Mouse (Mus musculus) small intestine, adult 2 months (tissue): Measurements from ENCODE around the gene Pcnx4. TPM values are rescaled to one million over a fixed set of nuclear protein-coding genes. Genes with fewer than 3 reads are reported as not detected.

Experiments
- H3K27ac ChIP-seq: fragments of 200-500 bp; 2 replicates; pipeline ENCODE4 v1.5.1; 2012; ENCODE audit warnings: low read depth, low read length, control low read depth, inconsistent platforms; ENCODE audit not compliant: insufficient read depth
- H3K27me3 ChIP-seq: fragments of 200-500 bp; 2 replicates; pipeline ENCODE4 v1.6.1; 2012; ENCODE audit warnings: mild to moderate bottlenecking, moderate library complexity, low read length, inconsistent platforms; ENCODE audit not compliant: control insufficient read depth, insufficient read depth
- H3K36me3 ChIP-seq: fragments of 200-500 bp; 2 replicates; pipeline ENCODE4 v1.6.1; 2012; ENCODE audit warnings: mild to moderate bottlenecking, low read length, control low read depth, inconsistent platforms; ENCODE audit not compliant: control insufficient read depth, insufficient read depth
- H3K4me1 ChIP-seq: fragments of 200-500 bp; 2 replicates; pipeline ENCODE4 v1.6.1; 2012; ENCODE audit warnings: low read length, inconsistent platforms, mixed read lengths; ENCODE audit not compliant: control insufficient read depth, insufficient read depth, insufficient read length
- H3K4me3 ChIP-seq: fragments of 200-500 bp; 2 replicates; pipeline ENCODE4 v1.5.1; 2012; ENCODE audit warnings: low read depth, mild to moderate bottlenecking, control low read depth, inconsistent platforms, low read length, moderate library complexity
- CTCF ChIP-seq: fragments of 200-500 bp; IDR thresholded peaks from 2 replicates; pipeline ENCODE4 v1.5.1; 2012; ENCODE audit warnings: low read depth, mild to moderate bottlenecking, control low read depth, inconsistent platforms, low read length, moderate library complexity, mixed read lengths; ENCODE audit not compliant: insufficient replicate concordance, insufficient read length; ENCODE audit errors: extremely low read depth
- POLR2A ChIP-seq: fragments of 200-500 bp; IDR thresholded peaks from 2 replicates; pipeline ENCODE4 v1.6.1; 2012; ENCODE audit warnings: low read depth, mild to moderate bottlenecking, control low read depth, inconsistent platforms, low read length, moderate library complexity
- WGBS: fragments of 180-500 bp; shearing (Covaris S2); methylation state at CpG from one replicate; pipeline ENCODE4 v1.1.7; 2018; 5-methylcytosine and 5-hydroxymethylcytosine counted together
- polyA plus RNA-seq: library from polyadenylated mRNA; depleted of rRNA; stranded (reverse); fragments of >200 nt; gene quantifications from 2 replicates; pipeline ENCODE4 v1.2.3, GENCODE M21; 2012

Pcnx4 gene
- polyA plus RNA-seq, 1 experiment: 0.51 TPM

- WGBS: 88% methylated on average over 12 of the region's 12 CpGs
Measured at GRCm38 (mm10) chr12:72518114-72518728, 18.0 kb upstream of the Pcnx4 start.

GRCm38 (mm10) chr12:72519352-72519751 is 16.8 kb upstream of the Pcnx4 start:
- Histone ChIP-seq H3K27ac (no peak overlapping the region), H3K4me3 (no peak overlapping the region), H3K27me3 (no peaks in the 10 kb centered on the region), H3K4me1 (no peaks in the 10 kb centered on the region), H3K36me3 (no peaks in the 10 kb centered on the region)
- 67% methylated on average over 9 of the region's 9 CpGs for WGBS
- TF ChIP-seq POLR2A (no peak), CTCF (no peak)

More at GRCm38 (mm10) chr12:72518114-72518728, 18.0 kb upstream of the Pcnx4 start:
- Histone ChIP-seq H3K4me3 (no peak overlapping the region), H3K27me3 (no peaks in the 10 kb centered on the region), H3K4me1 (no peaks in the 10 kb centered on the region), H3K27ac (no peak overlapping the region), H3K36me3 (no peaks in the 10 kb centered on the region)
- no peak for TF ChIP-seq CTCF
- TF ChIP-seq POLR2A: no peak

- H3K4me3 ChIP-seq: no peak overlapping the region
- no peaks in the 10 kb centered on the region for H3K4me1 ChIP-seq
- H3K27ac ChIP-seq: no peak overlapping the region
- 39% methylated on average over 5 of the region's 5 CpGs for WGBS
- TF ChIP-seq POLR2A: no peak
- TF ChIP-seq CTCF: no peak
- H3K27me3 ChIP-seq: no peaks in the 10 kb centered on the region
- no peaks in the 10 kb centered on the region for H3K36me3 ChIP-seq
Measured at GRCm38 (mm10) chr12:72519855-72520254, 16.3 kb upstream of the Pcnx4 start.

- Histone ChIP-seq H3K4me3 (no peak overlapping the region), H3K27me3 (no peaks in the 10 kb centered on the region), H3K27ac (no peak overlapping the region), H3K36me3 (no peaks in the 10 kb centered on the region), H3K4me1 (no peaks in the 10 kb centered on the region)
- TF ChIP-seq CTCF (peak; percentile 39; the same call in 1 of the 2 replicates), POLR2A (no peak)
- 0% methylated on average over 2 of the region's 2 CpGs for WGBS
Measured at GRCm38 (mm10) chr12:72520645-72521044, 15.5 kb upstream of the Pcnx4 start.

- no peak overlapping the region for H3K27ac ChIP-seq
- no peaks in the 10 kb centered on the region for H3K4me1 ChIP-seq
- no peak for TF ChIP-seq CTCF
- no peak for TF ChIP-seq POLR2A
- H3K36me3 ChIP-seq: no peaks in the 10 kb centered on the region
- no peak overlapping the region for H3K4me3 ChIP-seq
- no peaks in the 10 kb centered on the region for H3K27me3 ChIP-seq
- WGBS: 62% methylated on average over 4 of the region's 4 CpGs
Measured at GRCm38 (mm10) chr12:72525588-72525987, 10.6 kb upstream of the Pcnx4 start.

GRCm38 (mm10) chr12:72532303-72532702 is 3.9 kb upstream of the Pcnx4 start:
- WGBS: 75% methylated on average over 7 of the region's 7 CpGs
- no peaks in the 10 kb centered on the region for H3K36me3 ChIP-seq
- no peaks in the 10 kb centered on the region for H3K27me3 ChIP-seq
- no peaks in the 10 kb centered on the region for H3K4me1 ChIP-seq
- TF ChIP-seq POLR2A (no peak), CTCF (no peak)
- H3K4me3 ChIP-seq: no peak overlapping the region
- H3K27ac ChIP-seq: no peak overlapping the region

GRCm38 (mm10) chr12:72533986-72534385 is 2.2 kb upstream of the Pcnx4 start:
- H3K4me3 ChIP-seq: no peak overlapping the region
- WGBS: 82% methylated on average over 6 of the region's 6 CpGs
- H3K4me1 ChIP-seq: no peaks in the 10 kb centered on the region
- no peaks in the 10 kb centered on the region for H3K27me3 ChIP-seq
- H3K36me3 ChIP-seq: no peaks in the 10 kb centered on the region
- TF ChIP-seq POLR2A: no peak
- TF ChIP-seq CTCF: no peak
- no peak overlapping the region for H3K27ac ChIP-seq
